Mouse (Mus musculus) thymus, postnatal 14 days (tissue): ENCODE data around the gene Irx3.

ENCODE experiments used
- DNase-seq: peaks from one replicate; pipeline ENCODE4 v3.0.0; 2021

Gene Irx3

DNA sequence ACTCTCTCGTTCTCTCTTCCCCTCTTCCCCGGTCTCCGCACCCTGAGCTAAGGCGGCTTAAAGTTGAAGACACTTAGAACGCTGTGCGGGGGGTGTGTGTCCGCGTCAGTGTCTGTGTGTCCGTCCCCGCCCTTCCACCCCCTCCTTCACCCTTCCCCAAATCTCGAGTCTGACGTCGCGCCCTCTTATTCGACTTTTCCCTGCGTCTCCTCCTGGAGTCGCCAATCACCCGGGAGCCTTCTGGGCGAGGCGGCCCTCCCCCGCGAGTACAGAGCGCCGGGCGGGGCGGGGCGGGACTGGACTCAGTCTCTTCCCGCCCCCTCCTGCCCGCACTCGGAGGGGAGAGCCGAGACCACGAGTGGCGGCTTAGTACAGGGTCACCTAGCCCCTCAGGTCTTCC, at the start of gene Irx3:
TSS of gene Irx3 (minus strand) at position 229 of the 400 bp plus-strand sequence.
- DNase-seq, result no peak

DNA sequence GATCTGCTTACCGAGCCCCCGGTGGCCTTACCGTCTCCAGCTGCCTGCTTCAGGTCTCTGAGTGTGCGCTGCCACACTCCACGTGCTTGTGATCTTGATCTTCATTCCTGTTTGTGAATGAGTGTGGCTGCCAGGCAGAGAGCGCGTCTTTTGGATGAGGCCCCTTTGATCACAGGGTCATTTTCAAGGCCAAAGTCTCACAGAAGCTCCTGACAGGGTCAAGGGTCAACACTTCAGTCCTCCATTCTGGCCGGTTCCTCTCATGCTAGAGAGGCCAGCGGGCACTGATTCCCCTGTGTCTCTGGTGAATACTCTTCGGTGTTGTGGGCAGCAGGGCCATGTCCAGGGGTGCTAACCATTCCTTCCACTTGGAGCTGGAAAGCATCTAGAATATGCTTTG, 49.5 kb upstream of the Irx3 start:
- no peak for DNase-seq

DNA sequence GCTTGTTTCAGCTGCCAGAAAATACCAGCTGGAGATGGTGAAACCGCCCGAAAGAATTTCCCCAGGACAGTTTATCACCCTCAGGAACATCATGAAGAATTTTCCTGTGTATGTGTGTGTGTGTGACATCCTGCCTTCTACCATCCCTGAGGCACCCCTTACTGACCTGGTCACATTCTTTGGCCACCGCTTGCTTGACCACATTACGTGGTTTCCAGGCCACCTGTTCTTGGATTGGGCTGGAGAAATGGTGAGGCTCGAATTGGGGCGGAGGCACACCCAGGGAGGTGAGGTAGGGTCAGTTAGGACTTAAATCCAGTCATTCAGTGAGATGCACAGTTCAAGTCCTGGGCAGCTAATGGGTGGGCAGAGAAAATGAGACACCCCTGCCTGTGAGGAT, 48.1 kb upstream of the Irx3 start:
- DNase-seq, result no peak

DNA sequence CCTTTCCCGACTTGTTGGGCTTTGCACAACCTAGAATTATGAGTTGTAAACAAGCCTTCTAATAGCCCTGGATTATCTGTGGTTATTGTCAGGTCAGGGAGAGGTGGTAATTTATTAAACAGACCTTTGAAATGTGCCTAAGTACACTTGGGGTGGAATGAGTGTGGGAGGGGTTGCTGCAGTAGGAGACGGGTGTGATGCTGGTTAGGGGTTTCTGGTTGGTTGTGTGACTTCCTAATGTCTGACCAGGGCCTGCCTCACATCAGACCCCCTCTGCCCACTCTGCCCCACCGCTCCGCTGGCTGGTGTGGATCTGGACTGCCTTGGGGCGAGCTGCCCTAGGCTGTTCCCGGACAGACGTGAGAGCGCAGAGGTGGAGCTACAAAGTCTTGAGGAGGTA, 47.7 kb upstream of the Irx3 start:
- DNase-seq, result no peak

DNA sequence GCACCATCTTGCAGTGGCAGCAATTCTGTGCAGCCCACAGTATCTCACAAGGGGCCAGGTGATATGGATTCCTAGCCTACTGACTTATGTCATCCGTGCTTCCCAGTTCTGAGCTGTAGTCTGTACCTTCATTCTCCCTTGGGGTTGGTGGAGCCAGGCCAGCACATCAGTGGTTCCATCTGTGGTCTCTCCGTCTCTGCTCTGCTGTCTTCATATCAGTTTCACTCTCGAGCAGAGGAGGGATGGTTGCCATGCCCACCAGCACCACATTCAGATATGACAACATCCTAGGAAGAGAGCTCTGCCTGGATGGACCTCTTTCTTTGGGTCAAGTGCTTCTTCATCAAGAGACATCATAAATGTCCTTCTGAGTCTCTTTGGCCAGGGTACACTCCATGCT, 43.8 kb upstream of the Irx3 start:
- no peak for DNase-seq

DNA sequence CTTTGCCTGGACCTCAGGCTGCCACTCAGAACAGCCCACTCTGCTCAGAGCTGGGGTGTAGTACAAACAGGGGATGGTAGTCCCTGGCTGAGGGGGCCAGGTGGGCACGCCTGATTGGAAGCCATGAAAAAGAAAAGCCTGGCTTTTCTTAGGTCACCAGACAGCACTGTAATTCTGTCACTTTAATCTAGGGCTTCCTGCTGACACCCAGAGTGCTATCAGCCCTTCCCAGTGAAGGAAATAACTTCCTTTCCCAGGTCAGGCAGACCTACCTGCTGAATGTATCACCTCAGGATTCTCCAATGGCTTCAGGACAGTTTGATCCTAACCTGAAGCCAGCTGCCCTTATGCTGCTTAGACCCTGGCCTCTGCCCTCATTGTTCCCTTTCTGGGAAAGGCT, 35.3 kb upstream of the Irx3 start:
- DNase-seq, result no peak

DNA sequence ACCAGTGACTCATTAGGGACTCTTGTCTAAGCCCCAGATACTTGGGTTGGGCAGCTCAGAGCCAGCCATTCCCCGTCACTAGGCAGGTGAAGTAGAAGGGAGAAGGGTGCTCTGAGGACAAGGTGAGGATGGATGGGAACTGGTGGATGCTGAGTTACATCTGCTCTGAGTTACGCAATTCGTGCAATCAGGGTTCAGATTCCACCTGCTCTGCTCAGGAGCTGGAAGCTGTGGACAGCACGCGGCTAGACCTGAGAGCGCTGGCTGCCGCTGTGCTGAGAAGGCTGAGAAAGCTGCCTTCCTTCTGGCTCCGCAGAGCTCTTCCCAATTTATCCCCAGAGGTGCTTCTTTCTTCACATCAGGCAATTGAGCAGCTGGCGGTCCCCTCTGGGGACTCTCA, 34.8 kb upstream of the Irx3 start:
- DNase-seq, result no peak

DNA sequence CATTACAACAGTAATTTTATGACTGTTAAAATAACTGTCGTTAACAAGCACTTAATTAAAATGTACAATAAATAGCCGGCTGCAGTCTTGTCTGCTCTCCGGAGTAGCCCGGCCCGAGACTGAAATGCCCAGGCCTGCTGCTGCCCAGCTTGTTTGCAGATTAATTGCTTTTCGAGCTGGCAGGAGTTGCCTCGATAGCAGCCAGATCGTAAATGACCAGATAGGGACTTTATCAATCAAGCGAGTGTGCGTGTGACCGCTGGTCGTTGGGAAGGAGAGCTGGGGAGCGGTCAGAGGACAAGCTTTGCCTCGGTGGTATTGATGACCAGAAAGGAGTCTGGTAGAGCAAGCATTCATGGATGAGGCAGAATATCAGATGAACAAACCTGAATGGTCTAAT, 25.8 kb upstream of the Irx3 start:
- no peak for DNase-seq

DNA sequence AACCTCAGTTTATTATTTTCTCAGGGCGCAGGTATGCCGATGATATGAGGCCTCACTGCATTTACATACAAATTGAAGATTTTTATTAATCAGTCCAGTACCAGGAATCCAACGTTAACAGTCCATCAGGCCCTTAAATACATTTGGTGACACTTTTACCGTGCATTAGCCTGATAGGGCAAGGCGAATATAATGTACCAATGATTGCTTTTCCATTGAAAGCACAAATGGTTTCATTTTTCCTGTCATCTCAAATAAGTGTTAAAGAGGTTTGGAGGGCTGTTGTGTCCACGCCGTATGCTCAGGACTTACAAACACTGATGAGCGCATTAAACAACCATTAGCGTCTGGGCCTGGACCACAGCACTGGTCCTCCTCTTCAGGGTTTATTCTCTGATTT, 25.3 kb upstream of the Irx3 start:
- DNase-seq, result no peak

DNA sequence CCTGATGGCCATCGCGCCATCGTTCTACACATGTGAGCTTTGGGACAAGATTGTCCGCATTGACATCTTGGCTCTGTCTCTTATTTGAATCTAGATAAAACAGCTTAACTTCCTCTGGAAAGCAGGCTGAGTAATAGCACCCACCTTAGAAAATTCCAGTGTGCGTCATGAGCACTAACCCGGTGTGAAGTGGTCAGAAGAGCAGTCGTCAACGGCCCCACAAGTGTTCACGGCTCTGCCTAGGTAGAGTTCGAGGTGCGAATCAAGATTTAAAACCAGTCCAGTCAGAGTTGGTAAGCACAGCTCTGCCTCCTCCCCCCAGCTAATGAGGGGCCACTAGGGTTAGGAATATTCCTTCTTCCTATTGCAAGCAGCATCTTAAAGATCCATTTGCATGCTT, 21.5 kb upstream of the Irx3 start:
- DNase-seq, result no peak

DNA sequence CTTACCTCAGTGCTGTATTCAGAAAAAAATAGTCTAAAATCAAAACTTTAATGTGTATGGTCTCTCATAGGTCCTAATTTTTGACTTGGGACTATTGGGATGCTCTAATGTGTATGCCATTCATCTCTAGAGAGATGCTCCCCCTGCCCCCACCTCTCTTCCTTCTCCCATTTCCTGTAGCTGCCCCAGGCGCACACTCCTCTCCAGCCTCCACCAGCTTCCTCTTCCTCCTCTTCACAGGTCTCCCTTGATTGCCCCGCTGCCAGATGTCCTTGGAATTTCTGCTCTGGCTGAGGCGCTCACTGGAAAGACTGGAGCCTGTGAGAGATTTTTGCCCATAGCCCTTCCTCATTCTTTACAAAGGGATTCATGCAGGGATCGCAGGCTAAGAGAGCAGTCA, 20.9 kb upstream of the Irx3 start:
- no peak for DNase-seq

DNA sequence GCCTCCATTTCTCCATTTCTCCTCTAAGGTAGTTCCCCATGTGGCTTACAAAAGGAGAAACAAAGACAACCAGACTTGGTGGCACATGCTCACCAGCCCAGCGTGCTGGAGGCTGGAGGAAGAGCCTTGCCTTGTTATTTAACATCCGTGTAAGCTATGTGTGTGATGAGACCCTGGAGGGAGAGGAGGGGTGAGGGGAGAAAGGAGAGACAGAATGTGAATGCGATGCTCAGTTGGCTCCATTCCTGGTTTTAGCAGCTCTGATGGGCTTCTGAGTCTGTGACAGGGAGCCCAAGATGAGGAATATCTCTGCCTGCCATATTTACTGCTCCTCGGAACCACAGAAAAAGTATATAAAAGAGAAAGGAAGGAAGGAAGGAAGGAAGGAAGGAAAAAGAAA, 20.1 kb upstream of the Irx3 start:
- no peak for DNase-seq

DNA sequence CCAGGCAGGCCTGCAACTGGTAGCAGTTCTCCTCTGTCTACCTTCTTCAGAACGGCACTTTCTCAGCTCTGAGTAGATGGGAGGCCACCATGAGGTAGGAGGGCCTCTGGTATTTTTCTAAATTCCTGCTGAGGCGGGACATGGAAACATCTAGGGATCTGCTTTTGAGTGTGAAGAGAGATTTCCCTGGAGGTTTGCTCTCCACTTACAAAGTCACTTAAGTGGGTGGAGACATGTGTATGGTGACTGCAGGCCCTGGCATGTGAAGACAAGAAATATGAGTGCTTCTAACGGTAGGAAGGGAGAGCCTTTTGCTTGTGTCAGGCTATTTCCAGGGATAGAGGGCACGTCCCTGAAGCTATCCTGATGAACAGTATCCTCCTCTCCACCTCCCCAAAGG, 17.9 kb upstream of the Irx3 start:
- DNase-seq, result no peak

DNA sequence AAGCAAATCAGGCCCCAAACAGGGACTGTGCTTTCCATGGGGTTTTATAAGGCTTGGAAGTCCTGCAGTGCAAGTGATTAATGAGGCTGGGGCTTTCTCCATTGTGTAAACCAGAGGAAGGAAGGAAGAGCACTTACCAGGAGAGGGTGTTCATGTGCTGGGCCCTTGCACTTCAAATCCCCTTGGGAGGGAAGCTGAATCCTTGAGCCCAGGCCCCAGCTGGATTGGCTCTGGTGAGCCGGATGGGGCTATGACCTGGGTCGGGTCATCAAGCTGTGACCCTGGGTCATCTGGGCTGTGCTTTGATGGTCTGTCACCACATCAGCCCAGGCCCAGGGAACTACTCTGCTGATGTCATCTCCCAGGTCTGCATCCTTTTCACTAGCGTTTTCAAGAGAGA, 16.9 kb upstream of the Irx3 start:
- DNase-seq, result no peak

DNA sequence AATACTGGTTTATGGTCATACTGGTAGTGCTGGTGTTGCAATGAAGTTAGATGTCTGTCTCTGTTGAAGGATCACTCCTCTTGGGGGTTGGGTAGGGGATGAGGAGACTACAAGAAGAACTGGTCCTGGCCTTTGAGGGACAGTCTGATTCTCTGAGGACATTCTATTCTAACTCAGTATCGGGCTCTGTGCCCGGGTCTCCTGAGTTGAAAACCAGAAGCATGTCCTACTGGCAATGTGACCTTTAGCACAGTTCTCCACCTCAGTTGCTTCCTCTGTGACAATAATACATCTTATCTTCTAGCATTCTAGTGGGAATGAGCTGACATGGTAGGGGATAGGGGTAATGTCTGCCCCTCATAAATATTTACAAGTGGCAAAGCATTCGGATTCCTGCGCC, 12.2 kb upstream of the Irx3 start:
- DNase-seq, result no peak

DNA sequence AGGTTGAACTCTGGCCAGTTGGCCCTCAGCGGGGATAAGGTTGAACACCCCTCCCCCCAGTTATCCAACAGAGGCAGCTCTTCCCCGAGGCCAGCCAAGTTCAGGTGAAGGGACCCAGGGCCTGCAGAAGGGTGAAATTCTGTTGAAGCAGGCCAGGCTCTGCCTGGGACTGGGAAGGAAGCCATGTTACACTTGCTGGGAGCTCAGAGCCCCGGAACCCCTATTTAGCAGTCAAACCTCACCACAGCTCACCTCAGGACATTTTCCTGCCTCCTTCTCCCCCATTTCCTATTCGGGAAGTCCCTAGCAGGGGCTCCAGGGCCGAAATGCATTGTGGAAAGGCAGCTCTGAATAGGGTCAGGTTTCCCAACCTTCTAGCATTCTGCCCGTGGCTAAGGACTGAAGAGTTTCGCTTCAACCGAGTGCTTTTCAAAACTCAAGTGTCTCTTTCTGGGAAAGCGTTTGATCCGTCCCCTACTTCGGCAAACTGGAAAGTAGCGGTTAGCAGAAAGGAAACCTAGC, 4.9 kb upstream of the Irx3 start:
- DNase-seq, result no peak

DNA sequence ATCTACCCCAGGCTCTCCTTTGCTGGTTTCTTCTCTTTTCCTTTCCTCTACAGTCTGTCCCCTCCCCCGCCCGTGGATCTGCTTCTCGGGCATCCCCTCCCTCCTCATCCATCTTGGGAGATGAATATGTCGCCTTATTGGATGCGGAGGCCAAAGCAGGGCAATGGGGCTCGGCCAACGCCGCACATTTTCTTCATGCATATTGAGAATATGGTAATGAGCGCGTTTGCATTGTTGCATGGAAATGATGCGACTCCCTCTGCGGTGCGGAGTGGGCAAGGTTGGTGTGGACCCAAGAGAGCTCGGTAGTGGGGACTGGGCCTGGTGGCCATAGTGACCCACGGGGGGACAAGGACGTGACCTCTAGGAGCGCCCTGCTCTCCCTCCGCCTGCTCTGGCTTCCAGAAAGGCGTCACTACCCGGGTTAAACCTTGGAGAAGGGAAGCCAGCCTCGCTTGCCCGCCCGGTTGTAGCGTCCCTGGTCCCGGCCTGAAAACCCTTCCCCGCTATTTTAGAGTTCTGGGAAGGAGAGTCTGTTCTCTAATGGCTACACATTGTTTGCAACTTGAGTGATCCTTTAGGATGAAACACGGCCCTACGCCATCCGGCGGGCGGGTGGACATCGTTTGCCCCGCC, 4.3 kb upstream of the Irx3 start:
- DNase-seq, result no peak

DNA sequence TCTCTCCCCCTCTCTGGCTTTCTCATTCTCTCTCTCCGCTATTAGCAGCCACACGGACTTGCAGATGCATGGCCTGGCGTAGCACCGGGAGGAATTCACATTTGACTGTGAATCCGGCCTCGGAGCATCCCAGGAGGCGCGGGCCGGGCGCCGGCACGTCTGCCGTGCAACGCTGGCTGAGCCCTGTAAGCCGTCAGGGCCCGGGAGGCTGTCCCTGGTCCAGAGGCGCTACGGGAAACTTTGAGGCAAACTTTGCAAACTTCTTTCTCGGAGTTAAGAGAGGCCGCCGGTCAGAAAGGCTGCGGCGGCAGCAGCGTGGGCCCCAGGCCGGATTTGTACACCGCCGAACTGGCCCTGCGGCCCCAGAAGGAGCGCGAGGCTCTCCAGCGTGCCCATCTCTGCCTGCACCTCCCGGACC, 3.4 kb upstream of the Irx3 start:
- no peak for DNase-seq

DNA sequence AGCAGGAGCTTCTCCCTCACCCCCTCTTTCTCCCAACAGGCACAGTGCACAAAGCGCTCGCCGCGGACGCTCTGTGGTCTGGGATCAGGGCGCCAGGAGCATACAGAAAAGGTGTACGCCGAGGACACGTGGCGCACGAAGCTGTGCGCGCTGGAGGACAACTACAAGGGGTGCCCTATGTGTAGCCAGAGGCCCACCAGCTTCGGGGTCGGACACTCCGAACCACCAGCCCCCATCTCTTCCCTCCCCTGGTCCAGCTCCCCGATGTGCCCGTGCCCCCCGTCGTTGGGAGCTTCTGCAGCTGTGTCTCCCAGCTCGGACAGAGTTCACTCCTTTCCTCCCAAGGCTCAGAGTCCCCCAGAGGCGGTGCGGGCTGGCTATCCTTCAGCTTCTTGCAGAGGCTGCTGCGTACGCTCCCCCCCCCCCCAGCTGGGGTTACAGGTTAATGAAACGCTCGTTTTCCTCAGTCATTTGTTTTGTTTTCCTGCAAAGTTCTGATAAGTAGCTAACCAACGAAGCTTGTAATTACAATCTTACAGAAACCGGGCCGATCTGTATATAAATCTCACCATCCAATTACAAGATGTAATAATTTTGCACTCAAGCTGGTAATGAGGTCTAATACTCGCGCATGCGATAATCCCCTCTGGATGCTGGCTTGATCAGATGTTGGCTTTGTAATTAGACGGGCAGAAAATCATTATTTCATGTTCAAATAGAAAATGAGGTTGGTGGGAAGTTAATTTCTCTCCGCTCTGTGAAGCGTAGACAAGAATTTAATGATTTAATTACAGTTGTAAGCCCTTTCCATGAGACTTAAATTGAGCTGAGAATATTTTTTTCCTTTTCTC, 2.8 kb upstream of the Irx3 start:
- DNase-seq, result no peak

DNA sequence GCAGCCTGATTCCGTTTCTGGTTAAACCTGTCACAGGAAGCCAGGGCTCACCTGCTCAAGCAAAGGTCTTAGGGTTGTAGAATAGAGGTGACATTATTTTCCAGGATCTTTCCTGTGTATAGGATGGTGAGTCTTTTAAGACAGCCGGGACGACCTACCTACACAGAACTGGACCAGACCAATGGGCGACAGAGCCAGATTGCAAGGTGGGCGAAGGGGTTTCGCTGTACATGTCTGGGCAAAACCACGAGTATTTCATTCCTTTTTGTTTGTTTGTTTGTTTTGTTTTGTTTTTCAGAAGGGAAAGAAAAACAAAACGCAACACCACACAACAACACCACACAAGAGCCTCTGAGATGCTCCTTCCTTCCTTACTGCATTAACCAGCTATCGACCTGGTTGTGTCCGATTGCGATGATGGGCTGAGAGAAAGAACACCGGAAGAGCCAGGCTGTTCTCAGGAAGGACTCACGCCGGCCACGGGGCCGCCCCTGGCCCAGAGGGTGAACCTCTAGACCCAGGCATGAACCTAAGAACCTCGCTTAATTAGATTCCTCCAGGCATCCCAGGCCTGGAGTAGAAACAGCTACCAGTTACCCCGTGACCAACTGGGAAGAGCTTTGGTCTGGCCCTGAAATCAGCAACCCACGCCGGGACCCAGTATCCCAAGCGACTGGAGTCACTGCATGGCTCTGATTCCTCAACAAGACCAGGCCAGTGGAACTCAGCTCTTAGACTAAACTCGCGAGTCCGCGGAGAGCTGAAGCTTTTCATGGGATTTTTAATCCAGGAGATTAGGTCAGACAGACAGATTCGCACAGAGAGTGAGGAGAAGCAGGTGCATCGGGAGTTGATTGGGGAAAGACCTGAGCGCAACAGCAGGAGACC, 1.9 kb upstream of the Irx3 start:
- DNase-seq, result no peak

DNA sequence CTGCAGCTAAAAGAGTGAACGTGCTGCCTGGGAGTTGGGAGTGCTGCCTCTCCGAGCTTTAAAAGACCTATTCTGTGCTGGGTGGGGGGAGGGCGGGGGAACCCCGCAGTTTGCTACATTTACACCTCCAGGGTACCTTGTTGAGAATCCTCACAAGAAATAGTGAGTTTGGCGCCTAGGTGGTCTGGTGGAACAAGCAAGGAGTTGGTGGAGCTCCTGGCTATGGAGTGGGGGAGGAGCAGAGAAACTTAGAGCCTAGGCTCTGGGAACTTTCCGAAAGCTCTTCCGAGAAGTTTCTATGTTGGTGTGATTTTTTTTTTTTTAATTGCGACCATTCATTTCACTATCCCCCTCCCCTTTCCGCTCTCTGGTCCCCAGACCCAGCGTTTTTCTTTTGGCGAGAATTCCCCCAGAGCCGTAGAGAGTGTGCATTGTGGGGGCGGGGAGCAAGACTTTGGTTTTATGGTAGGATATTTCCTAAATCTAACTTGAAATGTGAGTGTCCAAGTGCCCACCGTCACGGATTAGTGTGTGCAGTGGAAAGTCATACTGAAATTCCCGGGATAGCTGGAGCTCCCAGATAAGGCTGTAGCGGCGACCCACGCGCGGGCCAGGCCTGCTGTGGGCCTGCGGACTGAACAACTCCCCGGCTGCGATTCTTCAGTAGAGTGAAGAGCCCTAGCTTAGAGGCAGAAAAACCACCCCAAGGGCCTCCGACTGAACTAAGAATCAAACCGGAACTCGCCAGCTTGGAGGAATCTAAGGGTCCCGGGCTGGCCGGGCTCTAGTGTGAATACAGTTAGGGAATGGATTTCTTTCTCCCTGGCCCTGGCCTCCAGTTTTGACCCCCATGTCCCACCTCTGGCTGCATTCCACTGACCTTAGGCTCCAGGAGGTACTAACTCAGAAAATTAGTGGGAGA, 795 bp upstream of the Irx3 start:
- no peak for DNase-seq

DNA sequence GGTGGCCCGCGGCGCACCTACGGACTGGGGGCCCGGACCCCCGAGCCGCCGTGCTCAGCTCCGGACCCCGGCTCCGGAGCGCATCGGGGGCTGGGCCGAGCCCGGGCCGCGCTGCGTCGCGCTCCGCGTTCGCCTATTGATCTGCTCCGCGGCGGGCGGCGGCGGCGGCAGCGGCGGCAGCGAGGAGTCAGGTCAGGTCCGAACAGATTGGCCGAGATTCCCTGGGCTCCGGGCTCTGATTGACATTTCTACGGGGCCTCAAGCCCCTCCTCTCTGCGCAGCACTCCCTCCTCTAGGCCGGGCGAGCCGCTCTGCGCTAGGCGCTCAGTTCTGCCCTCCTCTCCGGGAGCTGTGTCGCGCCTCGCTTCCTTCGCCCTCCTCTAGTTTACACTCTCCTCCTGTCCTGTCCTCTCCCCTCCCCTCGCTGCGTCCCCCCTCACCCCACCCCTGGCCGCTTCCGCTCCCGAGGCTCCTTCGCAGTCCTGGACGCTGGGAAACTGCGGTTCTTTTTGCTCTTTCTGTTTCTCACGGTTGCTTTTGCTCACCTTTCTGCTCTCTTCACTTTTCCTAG, 541 bp downstream of the Irx3 start:
- no peak for DNase-seq
